Mouse (Mus musculus) left cerebral cortex, adult 18-20 months (tissue): ENCODE measurements around the gene 6030445D17Rik. TPM values are rescaled to one million over a fixed set of nuclear protein-coding genes. Genes with fewer than 3 reads are reported as not detected.
A peak's percentile ranks its signal among the peaks of the same experiment; 100 is the strongest.

Experiments used
- DNase-seq, 2 experiments: peaks; one replicate each; pipeline ENCODE4 v3.0.0; 2021 to 2022; ENCODE audit warnings: low spot score in 2 of 2, mixed read lengths in 1 of 2
- long read RNA-seq, 2 experiments: library from polyadenylated mRNA; stranded (forward); transcript quantifications; one replicate each; pipeline ENCODE4 v2.0.0; 2021
- total RNA-seq, 2 experiments: library from RNA; stranded (reverse); gene quantifications; 2 replicates each; pipeline ENCODE4 v1.2.3; 2021

The 6030445D17Rik gene
- total RNA-seq = under 1 TPM; 0.21 to 0.70 TPM
- long read RNA-seq, experiment 1 = 0 reads
- long read RNA-seq, experiment 2 = 0 reads

GRCm38 (mm10) chr4:136462086-136462838 is at the start of gene 6030445D17Rik:
6030445D17Rik (plus strand) TSS chr4:136462250.
- peak; percentile 63 to 80 for DNase-seq

DNA sequence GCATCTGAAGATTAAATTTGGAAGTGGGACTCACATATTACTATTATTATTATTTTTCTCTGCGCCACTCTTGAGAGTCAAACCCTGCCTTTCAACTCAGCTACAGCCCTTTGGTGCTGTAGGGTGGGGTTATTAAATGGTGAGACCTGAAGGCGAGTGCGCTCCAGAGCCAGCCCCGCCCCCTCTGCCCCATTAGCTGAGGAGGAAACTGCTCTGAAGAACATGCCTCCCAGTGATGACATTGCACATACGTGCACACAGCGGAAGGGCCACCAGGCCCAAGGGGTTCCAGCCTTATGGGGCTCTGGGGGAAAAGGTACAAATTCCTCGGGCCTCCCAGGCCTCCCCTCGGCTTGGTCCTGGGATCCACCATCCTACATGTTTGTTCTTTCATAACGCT is 46.6 kb upstream of the 6030445D17Rik start:
- no peak for DNase-seq

DNA sequence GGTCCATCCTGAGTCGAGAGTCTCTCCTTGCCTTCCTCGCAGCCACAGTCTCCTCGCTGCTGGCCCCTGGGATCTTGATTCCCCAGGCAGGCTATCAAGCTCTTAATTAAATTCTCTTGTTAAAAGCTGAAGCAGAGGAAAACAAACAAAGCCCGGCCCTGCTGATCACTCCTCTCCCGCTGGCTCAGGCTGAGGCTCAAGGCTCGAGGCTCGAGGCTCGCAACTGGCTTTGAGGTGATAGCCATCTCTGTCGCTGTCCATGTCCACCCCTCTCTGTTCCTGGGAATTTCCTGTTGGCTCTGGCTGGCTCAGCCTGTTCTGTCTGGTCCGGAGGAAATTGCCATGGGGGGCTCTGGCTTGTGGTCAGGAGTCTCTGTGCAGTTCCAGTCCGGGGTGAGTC is 43.1 kb upstream of the 6030445D17Rik start:
- no peak for DNase-seq

DNA sequence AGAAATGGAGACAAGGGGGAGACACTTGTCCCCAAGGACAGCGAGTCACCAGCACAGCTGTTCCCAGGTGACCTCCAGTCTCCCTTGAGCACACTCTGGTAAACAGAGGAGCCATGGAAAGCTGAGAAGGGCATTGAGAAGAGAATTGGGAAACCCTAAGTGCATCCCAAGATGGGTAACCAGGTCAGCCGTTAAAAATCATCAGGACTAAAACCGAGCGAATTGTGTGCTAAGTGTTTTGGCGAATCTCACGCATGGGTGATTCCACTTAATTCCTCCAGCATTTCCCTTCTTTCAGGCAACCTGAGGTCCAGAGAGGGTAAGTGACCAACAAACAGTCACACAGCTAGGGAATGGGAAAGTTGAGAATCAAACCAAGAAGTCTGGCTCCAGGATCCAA is 42.7 kb upstream of the 6030445D17Rik start:
- DNase-seq = no peak

DNA sequence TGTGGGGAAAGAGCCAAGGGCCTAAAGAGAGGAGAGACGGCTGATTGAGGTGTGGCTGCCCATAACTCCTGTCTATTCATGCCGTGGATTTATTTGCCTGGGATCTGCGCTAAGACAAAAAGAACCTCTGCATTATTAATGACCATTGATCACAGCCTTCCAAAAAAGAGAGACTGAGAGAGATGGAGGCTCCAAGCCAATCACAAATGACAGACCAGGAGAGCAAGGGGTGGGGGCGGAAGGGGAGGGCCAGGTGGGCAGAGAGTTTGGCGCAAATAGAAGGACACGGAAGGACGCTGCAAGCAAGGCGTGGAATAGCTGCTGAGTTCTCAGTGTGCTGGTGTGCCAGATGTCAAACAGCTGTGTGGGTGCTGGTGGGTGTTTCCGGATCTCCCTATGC is 38.8 kb upstream of the 6030445D17Rik start, which contains the start of gene Htr1d:
TSS of gene Htr1d (plus strand) at position 301 of the 400 bp plus-strand sequence.
- DNase-seq = no peak

- DNase-seq = no peak
These were observed 37.7 kb upstream of the 6030445D17Rik start for GRCm38 (mm10) chr4:136424120-136424999.

DNA sequence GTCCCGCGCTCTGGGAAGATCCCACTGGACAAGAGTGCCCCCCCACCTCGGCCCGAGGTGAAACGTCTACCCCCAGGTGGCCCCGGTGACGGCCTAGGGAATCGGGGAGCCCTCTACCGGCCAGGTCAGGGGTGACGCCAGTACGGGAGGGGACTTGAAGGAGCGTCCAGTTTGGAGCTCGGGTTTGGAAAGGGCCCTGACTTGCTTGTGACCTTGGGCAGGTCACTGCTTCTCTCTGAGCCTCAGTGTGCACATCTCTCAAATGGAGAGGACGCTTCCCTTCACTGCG is 37.1 kb upstream of the 6030445D17Rik start:
- DNase-seq = peak in 1 of 2 experiments; percentile 15

GRCm38 (mm10) chr4:136430609-136431375 is 31.3 kb upstream of the 6030445D17Rik start:
- DNase-seq = no peak

- DNase-seq = peak; percentile 36 to 55
These were observed 30.7 kb upstream of the 6030445D17Rik start for GRCm38 (mm10) chr4:136431376-136431693.

- no peak for DNase-seq
These were observed 28.0 kb upstream of the 6030445D17Rik start for GRCm38 (mm10) chr4:136434029-136434428.

DNA sequence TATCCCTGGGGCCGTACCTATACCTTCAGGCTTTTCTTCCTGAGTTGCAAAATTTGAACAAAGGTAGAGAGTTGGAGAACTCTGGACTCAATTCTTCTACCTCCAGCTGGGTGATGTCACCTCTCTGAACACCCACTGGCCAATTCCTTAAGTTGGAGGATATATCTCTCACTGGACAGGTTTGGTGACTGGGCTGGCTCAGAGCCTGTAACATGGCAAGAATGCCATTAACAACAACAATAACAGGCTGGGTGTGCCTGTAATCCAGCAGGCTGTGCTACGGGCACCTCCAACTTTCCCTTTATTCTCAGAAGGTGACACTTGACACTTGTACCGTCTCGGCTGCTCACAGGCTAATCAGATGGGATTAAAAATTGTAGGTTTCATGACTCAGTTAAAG is 22.9 kb upstream of the 6030445D17Rik start:
- no peak for DNase-seq

- no peak for DNase-seq
These were observed 20.6 kb upstream of the 6030445D17Rik start for GRCm38 (mm10) chr4:136441354-136442043.

GRCm38 (mm10) chr4:136444561-136444960 is 17.5 kb upstream of the 6030445D17Rik start:
- DNase-seq = no peak

DNA sequence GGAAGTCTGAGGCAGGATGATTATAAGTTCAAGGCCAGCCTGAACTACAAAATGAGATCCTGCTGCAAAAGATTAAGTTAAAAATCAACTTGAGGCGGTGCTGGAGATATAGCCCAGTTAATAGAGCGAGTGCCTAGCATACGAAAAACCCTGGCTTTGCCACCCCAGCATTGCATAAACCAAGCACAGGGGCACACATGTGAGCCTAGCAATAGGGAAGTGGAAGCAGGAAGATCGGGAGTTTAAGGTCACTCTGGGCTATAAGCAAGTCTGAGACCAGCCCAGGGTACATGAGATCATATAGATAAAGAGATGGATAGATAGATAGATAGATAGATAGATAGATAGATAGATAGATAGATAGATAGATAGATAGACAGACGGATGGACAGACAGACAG is 12.3 kb upstream of the 6030445D17Rik start:
- DNase-seq = no peak

GRCm38 (mm10) chr4:136450271-136450670 is 11.8 kb upstream of the 6030445D17Rik start:
- no peak for DNase-seq

GRCm38 (mm10) chr4:136451564-136451963 is 10.5 kb upstream of the 6030445D17Rik start:
- DNase-seq = no peak

GRCm38 (mm10) chr4:136452286-136452685 is 9.8 kb upstream of the 6030445D17Rik start:
- no peak for DNase-seq

- no peak for DNase-seq
These were observed 9.3 kb upstream of the 6030445D17Rik start for GRCm38 (mm10) chr4:136452792-136453191.

DNA sequence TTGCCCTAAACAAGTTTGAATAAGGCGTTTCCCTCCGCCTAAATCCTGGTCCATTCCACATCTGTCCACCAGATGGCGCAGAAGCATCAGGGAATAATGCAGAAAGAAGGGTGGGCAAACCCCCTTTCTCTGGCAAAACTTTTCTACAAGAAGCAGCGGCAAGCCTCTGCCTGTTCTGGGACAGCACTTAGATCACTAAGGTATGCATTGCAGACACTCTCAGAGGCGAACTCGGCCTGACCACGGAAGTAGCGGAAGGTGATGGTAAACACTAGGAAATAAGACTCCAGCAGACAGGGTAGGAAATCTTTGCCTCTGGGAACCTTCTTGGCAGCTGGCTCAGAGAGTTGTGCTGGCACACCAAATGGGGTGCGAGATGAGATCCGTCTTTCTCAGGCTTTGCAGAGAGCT is 7.2 kb upstream of the 6030445D17Rik start:
- peak; percentile 73 to 83 for DNase-seq

GRCm38 (mm10) chr4:136456516-136457218 is 5.4 kb upstream of the 6030445D17Rik start:
- DNase-seq = no peak
